Mouse (Mus musculus): ENCODE measurements around the gene Shbg. TPM values are rescaled to one million over a fixed set of nuclear protein-coding genes. Genes with fewer than 3 reads are reported as not detected.
A peak's percentile ranks its signal among the peaks of the same experiment; 100 is the strongest.

Gene Shbg
- polyA plus RNA-seq, 1 experiment, result 16.4 TPM

DNA sequence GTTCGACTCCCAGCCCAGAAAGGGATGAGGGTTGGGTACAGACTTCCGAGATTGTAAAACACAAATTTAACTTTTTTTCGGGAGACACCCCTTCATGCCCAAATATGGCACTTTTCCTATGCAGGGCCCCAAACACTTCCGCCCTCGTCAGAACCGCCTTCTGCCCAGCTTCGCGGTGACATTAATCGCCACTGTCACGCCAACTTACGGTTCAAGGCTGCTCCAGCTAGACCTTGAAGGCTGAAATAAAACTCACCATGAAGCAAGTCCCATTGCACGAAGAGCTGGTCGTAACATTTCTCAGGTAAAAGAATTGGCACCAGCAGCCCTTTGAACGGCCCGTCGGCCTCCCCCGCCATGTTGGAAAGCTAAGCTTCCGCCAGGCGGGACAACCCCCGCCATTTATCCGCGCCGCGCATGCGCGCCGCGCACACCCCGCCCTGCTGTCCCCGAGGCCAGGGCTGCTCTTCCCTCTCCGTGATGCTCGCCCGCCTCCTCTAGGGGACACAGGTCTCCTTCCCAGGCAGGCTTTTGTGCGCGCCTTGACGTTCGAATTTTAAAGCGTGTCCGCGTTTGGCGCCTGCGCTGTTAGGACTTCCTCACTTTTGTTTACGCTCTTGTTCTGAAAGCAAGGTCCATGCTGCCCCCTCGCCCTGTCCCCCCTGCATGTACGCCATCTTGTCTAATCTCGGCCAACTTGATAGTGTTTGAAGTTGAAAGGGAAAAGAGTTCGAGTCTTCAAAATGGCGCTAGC, 44.7 kb upstream of the Shbg start, which contains the start of gene Mpdu1:
Gene Mpdu1, minus strand, starts transcription at position 430 of the 754 bp plus-strand sequence.
- H3K4me1 ChIP-seq (ENCODE audit: control insufficient read depth, insufficient read depth, low read length), result peaks cover 6% of the 10 kb centered on the region
- TF ChIP-seq CTCF (IDR thresholded peaks at IDR 0.05; ENCODE audit: control insufficient read depth, insufficient read depth, insufficient replicate concordance, low read depth, low read length) (no peak), POLR2A (IDR thresholded peaks at IDR 0.05; ENCODE audit: control insufficient read depth, low read depth, low read length) (peak; percentile 89)
- no peaks in the 10 kb centered on the region for H3K27me3 ChIP-seq (ENCODE audit: control insufficient read depth, insufficient read depth, low read length)
- H3K27ac ChIP-seq (ENCODE audit: control insufficient read depth, insufficient read depth, low read depth, low read length), result peak within 1 kb of the TSS; percentile 99
- peak within 1 kb of the TSS; percentile 98 for H3K4me3 ChIP-seq (ENCODE audit: control insufficient read depth, low read depth, low read length)
- H3K36me3 ChIP-seq (ENCODE audit: control insufficient read depth, insufficient read depth, low read length), result no peaks in the 10 kb centered on the region

GRCm38 (mm10) chr11:69661221-69661881, 43.6 kb upstream of the Shbg start:
- no peak for TF ChIP-seq POLR2A (IDR thresholded peaks at IDR 0.05; ENCODE audit: control insufficient read depth, low read depth, low read length)
- no peak for TF ChIP-seq CTCF (IDR thresholded peaks at IDR 0.05; ENCODE audit: control insufficient read depth, insufficient read depth, insufficient replicate concordance, low read depth, low read length)
- H3K4me3 ChIP-seq (ENCODE audit: control insufficient read depth, low read depth, low read length), result peak overlapping the region; percentile 98
- H3K27me3 ChIP-seq (ENCODE audit: control insufficient read depth, insufficient read depth, low read length), result no peaks in the 10 kb centered on the region
- peak overlapping the region; percentile 31; the same call in 1 of the 2 replicates for H3K27ac ChIP-seq (ENCODE audit: control insufficient read depth, insufficient read depth, low read depth, low read length)
- H3K36me3 ChIP-seq (ENCODE audit: control insufficient read depth, insufficient read depth, low read length), result no peaks in the 10 kb centered on the region
- H3K4me1 ChIP-seq (ENCODE audit: control insufficient read depth, insufficient read depth, low read length), result peaks cover 6% of the 10 kb centered on the region

DNA sequence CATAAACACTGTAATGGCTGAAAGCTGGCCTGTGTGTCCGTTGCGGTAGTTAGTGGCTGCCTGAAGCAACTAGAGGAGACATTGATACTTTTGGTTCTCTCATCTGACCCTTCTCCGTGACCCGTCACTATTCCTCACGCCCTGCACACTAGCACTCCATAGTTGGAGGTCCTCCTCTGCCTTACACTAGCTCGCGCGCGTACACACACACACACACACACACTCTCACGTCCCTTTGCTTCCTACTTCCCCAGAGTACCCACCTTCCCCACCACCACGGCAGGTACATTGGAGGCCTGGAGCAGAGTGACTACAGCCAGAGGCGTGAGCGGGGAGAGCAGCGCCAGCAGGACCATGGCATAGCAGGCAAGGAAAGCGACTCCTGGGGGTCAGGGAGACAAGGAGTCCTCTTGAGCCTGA, 39.8 kb upstream of the Shbg start:
- Histone ChIP-seq H3K27me3 (ENCODE audit: control insufficient read depth, insufficient read depth, low read length) (no peaks in the 10 kb centered on the region), H3K36me3 (ENCODE audit: control insufficient read depth, insufficient read depth, low read length) (no peaks in the 10 kb centered on the region), H3K4me3 (ENCODE audit: control insufficient read depth, low read depth, low read length) (no peak overlapping the region), H3K4me1 (ENCODE audit: control insufficient read depth, insufficient read depth, low read length) (peaks cover 18% of the 10 kb centered on the region), H3K27ac (ENCODE audit: control insufficient read depth, insufficient read depth, low read depth, low read length) (no peak overlapping the region)
- TF ChIP-seq POLR2A (IDR thresholded peaks at IDR 0.05; ENCODE audit: control insufficient read depth, low read depth, low read length), result no peak
- no peak for TF ChIP-seq CTCF (IDR thresholded peaks at IDR 0.05; ENCODE audit: control insufficient read depth, insufficient read depth, insufficient replicate concordance, low read depth, low read length)

- no peak overlapping the region for H3K4me3 ChIP-seq (ENCODE audit: control insufficient read depth, low read depth, low read length)
- peaks cover 18% of the 10 kb centered on the region for H3K4me1 ChIP-seq (ENCODE audit: control insufficient read depth, insufficient read depth, low read length)
- peak; percentile 45; the same call in 1 of the 2 replicates for TF ChIP-seq CTCF (IDR thresholded peaks at IDR 0.05; ENCODE audit: control insufficient read depth, insufficient read depth, insufficient replicate concordance, low read depth, low read length)
- no peak for TF ChIP-seq POLR2A (IDR thresholded peaks at IDR 0.05; ENCODE audit: control insufficient read depth, low read depth, low read length)
- no peaks in the 10 kb centered on the region for H3K27me3 ChIP-seq (ENCODE audit: control insufficient read depth, insufficient read depth, low read length)
- H3K36me3 ChIP-seq (ENCODE audit: control insufficient read depth, insufficient read depth, low read length), result peaks cover 5% of the 10 kb centered on the region; the same call in 1 of the 2 replicates
- H3K27ac ChIP-seq (ENCODE audit: control insufficient read depth, insufficient read depth, low read depth, low read length), result no peak overlapping the region
Measured at GRCm38 (mm10) chr11:69656617-69657461, 39.1 kb upstream of the Shbg start.

- TF ChIP-seq POLR2A (IDR thresholded peaks at IDR 0.05; ENCODE audit: control insufficient read depth, low read depth, low read length) (no peak), CTCF (IDR thresholded peaks at IDR 0.05; ENCODE audit: control insufficient read depth, insufficient read depth, insufficient replicate concordance, low read depth, low read length) (no peak)
- no peak overlapping the region for H3K27ac ChIP-seq (ENCODE audit: control insufficient read depth, insufficient read depth, low read depth, low read length)
- H3K4me3 ChIP-seq (ENCODE audit: control insufficient read depth, low read depth, low read length), result no peak overlapping the region
- H3K27me3 ChIP-seq (ENCODE audit: control insufficient read depth, insufficient read depth, low read length), result no peaks in the 10 kb centered on the region
- H3K4me1 ChIP-seq (ENCODE audit: control insufficient read depth, insufficient read depth, low read length), result peaks cover 18% of the 10 kb centered on the region
- H3K36me3 ChIP-seq (ENCODE audit: control insufficient read depth, insufficient read depth, low read length), result peaks cover 8% of the 10 kb centered on the region
Measured at GRCm38 (mm10) chr11:69656065-69656455, 38.4 kb upstream of the Shbg start.

GRCm38 (mm10) chr11:69655264-69656064, 37.8 kb upstream of the Shbg start, which contains the start of gene Sox15:
Gene Sox15 (plus strand): TSS chr11:69655314.
- Histone ChIP-seq H3K36me3 (ENCODE audit: control insufficient read depth, insufficient read depth, low read length) (peaks cover 11% of the 10 kb centered on the region), H3K4me1 (ENCODE audit: control insufficient read depth, insufficient read depth, low read length) (peaks cover 18% of the 10 kb centered on the region), H3K27me3 (ENCODE audit: control insufficient read depth, insufficient read depth, low read length) (no peaks in the 10 kb centered on the region), H3K27ac (ENCODE audit: control insufficient read depth, insufficient read depth, low read depth, low read length) (peak within 1 kb of the TSS; percentile 27; the same call in 1 of the 2 replicates), H3K4me3 (ENCODE audit: control insufficient read depth, low read depth, low read length) (peak within 1 kb of the TSS; percentile 21)
- TF ChIP-seq CTCF (IDR thresholded peaks at IDR 0.05; ENCODE audit: control insufficient read depth, insufficient read depth, insufficient replicate concordance, low read depth, low read length) (peak; percentile 51; the same call in 1 of the 2 replicates), POLR2A (IDR thresholded peaks at IDR 0.05; ENCODE audit: control insufficient read depth, low read depth, low read length) (no peak)
